Mouse (Mus musculus): ENCODE measurements around the gene Qrich2. TPM values are rescaled to one million over a fixed set of nuclear protein-coding genes. Genes with fewer than 3 reads are reported as not detected.

The Qrich2 gene
- total and polyA plus RNA-seq, 3 experiments = 0.11 TPM; not detected in 2

GRCm38 (mm10) chr11:116480975-116481374 is 14.9 kb upstream of the Qrich2 start:
- no peak for DNase-seq (ENCODE audit: low read depth, low spot score)
- no peaks in the 10 kb centered on the region for H3K4me1 ChIP-seq (ENCODE audit: control insufficient read depth in 1 of 2, insufficient read depth in 2 of 2, low read length in 2 of 2)
- H3K27ac ChIP-seq (ENCODE audit: control insufficient read depth, low read depth, low read length) = no peak overlapping the region
- H3K36me3 ChIP-seq (ENCODE audit: control insufficient read depth in 1 of 2, insufficient read depth in 2 of 2, low read length in 2 of 2) = peaks cover 0 to 37% of the 10 kb centered on the region in 2 experiments; a peak in 2 of 4 replicates
- H3K4me3 ChIP-seq (ENCODE audit: control insufficient read depth in 1 of 2, insufficient read depth in 1 of 2, low read depth in 2 of 2, low read length in 2 of 2) = no peak overlapping the region
- TF ChIP-seq CHD2 (IDR thresholded peaks at IDR 0.05; ENCODE audit: low read length) = no peak
- no peak for TF ChIP-seq MAFK (IDR thresholded peaks at IDR 0.05; ENCODE audit: borderline replicate concordance, low read depth, low read length)
- TF ChIP-seq MYB (IDR thresholded peaks at IDR 0.05; ENCODE audit: low read depth, low read length) = no peak
- no peak for TF ChIP-seq JUND (IDR thresholded peaks at IDR 0.05; ENCODE audit: low read depth, low read length)
- no peaks in the 10 kb centered on the region; the same call in 1 of the 2 replicates for H3K79me2 ChIP-seq (ENCODE audit: control insufficient read depth, insufficient read depth, low read length, poor library complexity)
- no peaks in the 10 kb centered on the region for H3K9me3 ChIP-seq (replicated peaks; ENCODE audit: insufficient read depth, low read length)
- H3K9ac ChIP-seq (ENCODE audit: control insufficient read depth, low read depth, low read length, poor library complexity, severe bottlenecking) = no peak overlapping the region
- H3K27me3 ChIP-seq (ENCODE audit: control insufficient read depth in 1 of 2, insufficient read depth in 2 of 2, low read length in 2 of 2) = no peaks in the 10 kb centered on the region

GRCm38 (mm10) chr11:116479832-116480231 is 13.8 kb upstream of the Qrich2 start:
- H3K27me3 ChIP-seq (ENCODE audit: control insufficient read depth in 1 of 2, insufficient read depth in 2 of 2, low read length in 2 of 2) = no peaks in the 10 kb centered on the region
- H3K9me3 ChIP-seq (replicated peaks; ENCODE audit: insufficient read depth, low read length) = no peaks in the 10 kb centered on the region
- H3K36me3 ChIP-seq (ENCODE audit: control insufficient read depth in 1 of 2, insufficient read depth in 2 of 2, low read length in 2 of 2) = peaks cover 0 to 32% of the 10 kb centered on the region in 2 experiments; a peak in 2 of 4 replicates
- no peak for DNase-seq (ENCODE audit: low read depth, low spot score)
- no peaks in the 10 kb centered on the region for H3K4me1 ChIP-seq (ENCODE audit: control insufficient read depth in 1 of 2, insufficient read depth in 2 of 2, low read length in 2 of 2)
- TF ChIP-seq POLR2A (IDR thresholded peaks at IDR 0.05; ENCODE audit: control insufficient read depth in 1 of 2, insufficient read depth in 1 of 2, low read depth in 1 of 2, low read length in 2 of 2, poor library complexity in 1 of 2) (no peak), E2F4 (IDR thresholded peaks at IDR 0.05; ENCODE audit: borderline replicate concordance, low read depth, low read length) (no peak), NRF1 (IDR thresholded peaks at IDR 0.05; ENCODE audit: insufficient read depth, low read depth, low read length, poor library complexity, severe bottlenecking) (no peak), POLR2AphosphoS2 (IDR thresholded peaks at IDR 0.05; ENCODE audit: low read length) (no peak), MYC (IDR thresholded peaks at IDR 0.05; ENCODE audit: low read depth, low read length) (no peak), SIN3A (IDR thresholded peaks at IDR 0.05; ENCODE audit: low read length) (no peak), ETS1 (IDR thresholded peaks at IDR 0.05; ENCODE audit: low read depth, low read length) (no peak), GABPA (IDR thresholded peaks at IDR 0.05; ENCODE audit: low read depth, low read length) (no peak), ZNF384 (IDR thresholded peaks at IDR 0.05; ENCODE audit: low read depth, low read length) (no peak), MAZ (IDR thresholded peaks at IDR 0.05; ENCODE audit: low read depth, low read length) (no peak), GATA1 (IDR thresholded peaks at IDR 0.05; ENCODE audit: low read depth, low read length) (no peak), NELFE (IDR thresholded peaks at IDR 0.05; ENCODE audit: low read depth, low read length) (no peak), ZMIZ1 (IDR thresholded peaks at IDR 0.05; ENCODE audit: low read depth, low read length) (no peak), MAX (IDR thresholded peaks at IDR 0.05; ENCODE audit: low read length) (no peak), MAFK (IDR thresholded peaks at IDR 0.05; ENCODE audit: borderline replicate concordance, low read depth, low read length) (no peak)
- H3K79me2 ChIP-seq (ENCODE audit: control insufficient read depth, insufficient read depth, low read length, poor library complexity) = no peaks in the 10 kb centered on the region; the same call in 1 of the 2 replicates
- no peak overlapping the region for H3K27ac ChIP-seq (ENCODE audit: control insufficient read depth, low read depth, low read length)
- H3K9ac ChIP-seq (ENCODE audit: control insufficient read depth, low read depth, low read length, poor library complexity, severe bottlenecking) = no peak overlapping the region
- no peak overlapping the region for H3K4me3 ChIP-seq (ENCODE audit: control insufficient read depth in 1 of 2, insufficient read depth in 1 of 2, low read depth in 2 of 2, low read length in 2 of 2)

Data from MEL (cell line).